Mouse (Mus musculus): ENCODE measurements at regions not wholly inside any gene's neighbourhood (a gene's known extent, or its start where the extent isn't known, plus 50 kb on each side); places are given as distances from the start of the nearest gene placed in this dataset.

DNA sequence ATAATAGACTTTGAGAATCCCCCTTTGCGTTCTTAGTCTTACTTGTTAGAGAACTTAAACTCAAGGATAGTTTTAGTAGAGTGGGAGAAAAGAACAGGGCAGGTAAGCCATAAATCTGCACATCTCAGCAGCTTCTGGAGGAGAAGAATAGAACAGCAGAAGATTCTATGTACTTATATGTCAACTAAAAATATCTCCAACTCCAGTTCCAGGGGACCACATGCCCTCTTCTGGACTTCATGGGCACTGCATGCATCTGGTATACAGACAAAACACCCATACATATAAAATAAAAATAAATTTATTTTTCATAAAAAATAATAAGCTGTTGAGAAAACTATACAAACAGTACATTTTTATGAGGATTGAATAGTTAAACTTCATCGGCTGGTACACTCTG, 196.4 kb downstream of the Mettl4 start:
- DNase-seq (ENCODE audit: low read depth, low spot score): no peak

DNA sequence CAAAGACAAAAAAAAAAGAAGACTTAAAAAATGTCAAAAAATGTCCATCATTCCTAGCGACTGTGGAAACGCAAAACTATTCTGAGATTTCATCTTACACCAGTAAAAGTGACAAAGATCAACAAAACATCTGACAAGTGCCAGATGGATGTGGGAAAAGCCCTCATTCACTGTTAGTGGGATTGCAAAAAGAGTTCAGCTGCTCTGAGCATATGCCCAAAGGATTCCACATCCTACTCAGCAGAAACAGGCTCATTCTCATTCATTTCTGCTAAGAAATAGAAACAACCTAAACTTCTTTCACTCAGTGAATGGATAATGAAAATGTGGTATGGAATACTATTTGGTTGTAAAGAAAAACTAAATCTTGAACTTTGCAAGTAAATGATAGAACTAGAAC, 221.1 kb downstream of the Mettl4 start:
- peak; percentile 22 for DNase-seq (ENCODE audit: low read depth, low spot score)
